Mouse (Mus musculus) liver, postnatal 0 days (tissue): ENCODE results near the gene Ficd.

Experiments used
- CTCF ChIP-seq: sonication (generic); IDR thresholded peaks from 2 replicates; pipeline ENCODE4 v1.5.1; 2016; ENCODE audit warnings: antibody characterized with exemption, low read depth
- EP300 ChIP-seq: IDR thresholded peaks from 2 replicates; pipeline ENCODE4 v1.6.1; 2016; ENCODE audit warnings: antibody characterized with exemption, low read depth, mild to moderate bottlenecking

GRCm38 (mm10) chr5:113731174-113731573 lies 4.4 kb upstream of the Ficd start:
- TF ChIP-seq CTCF, result no peak
- TF ChIP-seq EP300, result no peak
